Mouse (Mus musculus) spleen, embryonic (tissue): ENCODE data around the gene Terf2ip.

Experiments used
- CTCF ChIA-PET: fragments of 350-600 bp; sonication (Branson Sonifier 250); formaldehyde crosslinking; loops from one replicate; lab custom pipeline; 2022; lab: Charles Lee

Gene Terf2ip

GRCm38 (mm10) chr8:112007669-112008068 is 3.5 kb upstream of the Terf2ip start:
- CTCF ChIA-PET: interaction anchor here (0.6 kb wide), 1 partner anchor 263 kb away, joined by 6 read pairs; no protein-coding TSS in a partner anchor

DNA sequence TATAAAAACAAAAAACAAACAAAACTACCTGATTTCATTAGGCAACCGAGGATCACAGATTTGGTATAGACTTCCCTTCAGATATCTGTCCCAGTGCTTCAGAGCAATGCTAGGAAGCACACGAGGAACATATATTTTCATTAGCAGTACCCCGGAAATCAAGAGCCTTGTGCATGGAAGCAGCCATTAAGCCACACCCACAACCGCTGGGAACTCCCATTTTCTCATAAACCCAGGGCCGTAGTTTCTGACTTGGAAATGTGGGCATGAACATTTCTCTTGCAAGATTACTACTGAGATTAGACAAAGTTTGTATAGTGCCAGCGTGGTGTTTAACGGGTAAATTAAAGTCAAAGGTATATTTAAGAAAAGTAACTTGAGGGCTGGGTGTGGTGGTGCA is 1.6 kb upstream of the Terf2ip start:
- CTCF ChIA-PET: interaction anchor here (0.7 kb wide), 1 partner anchor 60 kb away, joined by 3 read pairs; no protein-coding TSS in a partner anchor

DNA sequence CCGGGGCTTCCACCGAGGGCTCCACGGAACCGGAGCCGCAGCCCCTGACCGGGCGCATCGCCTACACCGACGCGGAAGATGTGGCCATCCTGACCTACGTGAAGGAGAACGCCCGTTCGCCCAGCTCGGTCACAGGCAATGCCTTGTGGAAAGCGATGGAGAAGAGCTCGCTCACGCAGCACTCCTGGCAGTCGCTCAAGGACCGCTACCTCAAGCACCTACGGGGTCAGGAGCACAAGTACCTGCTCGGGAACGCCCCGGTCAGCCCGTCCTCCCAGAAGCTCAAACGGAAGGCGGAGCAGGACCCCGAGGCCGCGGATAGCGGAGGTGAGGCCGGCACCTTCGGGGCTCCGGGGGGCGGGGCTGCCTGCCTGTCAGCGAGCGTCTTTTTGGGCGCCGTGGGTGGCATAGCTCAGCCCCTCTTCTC is 631 bp downstream of the Terf2ip start:
- CTCF ChIA-PET: no interaction called here

GRCm38 (mm10) chr8:112014936-112015335 is 3.7 kb downstream of the Terf2ip start, which contains the start of gene Gm6793:
Gene Gm6793, minus strand, starts transcription at chr8:112015036.
- CTCF ChIA-PET: no interaction called here

DNA sequence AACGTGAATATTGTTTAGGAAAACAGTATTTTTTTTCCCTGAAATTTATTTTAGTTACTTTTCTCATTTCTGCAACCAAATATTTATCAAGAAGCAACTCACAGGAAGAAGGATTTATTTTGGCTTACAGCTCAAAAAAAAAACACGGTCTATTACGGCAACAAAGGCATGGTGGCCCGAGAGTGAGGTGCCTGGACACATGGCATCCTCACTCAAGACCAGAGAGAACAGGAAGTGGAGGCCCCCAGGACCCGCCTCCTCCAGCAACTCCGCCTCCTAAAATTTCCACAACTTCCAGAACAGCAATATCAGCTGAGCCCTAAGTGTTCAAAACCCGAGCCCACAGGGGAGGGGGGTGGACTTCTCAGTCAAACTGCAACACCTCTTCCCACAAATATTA is 18.3 kb downstream of the Terf2ip start:
- CTCF ChIA-PET: interaction anchor here (0.6 kb wide), 1 partner anchor 16 kb away, joined by 4 read pairs; no protein-coding TSS in a partner anchor

GRCm38 (mm10) chr8:112030663-112031062 is 19.5 kb downstream of the Terf2ip start:
- CTCF ChIA-PET: no interaction called here

DNA sequence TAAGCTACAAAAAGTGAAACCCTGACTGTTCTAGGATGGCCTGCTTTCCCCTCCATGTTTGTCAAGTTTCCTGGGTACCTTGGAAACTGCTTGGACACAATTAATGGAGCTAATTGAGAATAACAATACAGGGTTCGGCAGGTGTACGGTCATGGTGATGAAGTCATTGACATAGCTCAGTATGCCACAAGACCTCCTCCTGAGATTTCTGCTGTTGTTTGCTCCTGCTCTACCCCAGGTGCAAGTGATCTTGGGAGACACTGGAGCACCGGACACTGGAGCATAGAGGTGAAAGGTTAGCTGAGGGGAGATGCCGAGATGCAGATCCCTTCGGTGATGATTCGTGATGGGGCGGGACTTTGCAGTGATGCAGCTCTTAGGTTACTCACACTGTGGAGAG is 21.9 kb downstream of the Terf2ip start:
- CTCF ChIA-PET: no interaction called here

DNA sequence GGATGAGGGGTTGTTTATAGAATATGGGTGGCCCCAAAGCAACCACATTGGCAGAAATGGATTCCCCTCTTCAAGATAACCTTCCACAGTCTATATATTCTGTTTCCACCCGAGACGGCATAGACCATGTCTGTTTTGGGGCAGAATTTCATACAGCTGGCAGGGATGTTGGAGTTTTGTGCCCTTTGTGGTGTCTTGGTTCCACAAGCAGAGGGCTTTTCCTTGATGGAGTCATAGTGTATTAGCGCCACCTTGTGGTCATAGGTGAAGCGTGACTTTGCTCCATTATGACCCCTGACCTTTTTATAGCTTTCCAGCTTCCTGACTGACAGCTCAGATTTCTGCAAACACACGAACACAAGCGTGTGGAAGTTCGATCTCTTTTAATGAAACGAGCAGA is 23.4 kb downstream of the Terf2ip start:
- CTCF ChIA-PET: interaction anchor here (0.7 kb wide), 1 partner anchor 210 kb away, joined by 3 read pairs; no protein-coding TSS in a partner anchor

DNA sequence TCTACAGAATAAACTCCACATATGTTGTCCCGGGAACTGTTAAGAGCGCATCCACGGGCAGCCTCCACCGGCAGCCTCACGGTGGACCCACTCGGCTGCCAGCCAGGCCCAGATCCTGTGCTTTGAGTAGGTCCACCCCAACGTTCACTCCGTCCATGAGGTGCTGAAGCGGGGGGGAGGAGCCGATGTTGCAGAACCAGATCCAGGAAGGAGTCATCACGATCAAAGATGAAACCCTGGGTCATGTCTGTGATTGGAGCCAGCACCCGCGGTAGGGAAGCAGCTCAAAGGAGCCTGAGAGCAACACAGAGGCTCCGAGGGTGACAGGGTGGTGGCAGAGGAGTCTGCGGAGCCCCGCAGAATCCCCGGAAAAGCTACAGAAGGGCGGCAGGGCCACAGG is 26.3 kb downstream of the Terf2ip start:
- CTCF ChIA-PET: interaction anchor here (0.6 kb wide), 1 partner anchor 1602 kb away, joined by 3 read pairs; no protein-coding TSS in a partner anchor

DNA sequence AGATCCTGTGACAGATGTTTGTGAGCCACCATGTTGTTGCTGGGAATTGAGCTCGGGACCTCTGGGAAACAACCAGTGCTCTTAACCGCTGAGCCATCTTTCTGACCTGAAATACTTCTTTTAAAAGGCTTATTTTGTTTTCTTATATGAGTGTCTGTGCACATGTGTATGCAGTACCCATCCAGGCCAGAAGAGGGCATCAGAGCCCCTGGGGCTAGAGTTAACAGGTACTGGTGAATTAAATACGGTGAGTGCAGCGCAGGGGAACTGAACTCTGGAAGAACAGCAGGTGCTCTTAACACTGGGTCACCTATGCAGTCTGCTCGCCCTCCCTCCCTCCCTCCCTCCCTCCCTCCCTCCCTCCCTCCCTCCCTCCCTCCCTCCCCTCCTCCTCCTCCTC is 34.0 kb downstream of the Terf2ip start:
- CTCF ChIA-PET: interaction anchor here (0.5 to 0.7 kb wide), 2 partner anchors 118 to 401 kb away, joined by 3 to 7 read pairs; no protein-coding TSS in a partner anchor

- CTCF ChIA-PET: interaction anchor here (0.5 to 0.7 kb wide), 2 partner anchors 179 to 402 kb away, joined by 3 read pairs; no protein-coding TSS in a partner anchor
Observed at GRCm38 (mm10) chr8:112045896-112046295, 34.7 kb downstream of the Terf2ip start.

DNA sequence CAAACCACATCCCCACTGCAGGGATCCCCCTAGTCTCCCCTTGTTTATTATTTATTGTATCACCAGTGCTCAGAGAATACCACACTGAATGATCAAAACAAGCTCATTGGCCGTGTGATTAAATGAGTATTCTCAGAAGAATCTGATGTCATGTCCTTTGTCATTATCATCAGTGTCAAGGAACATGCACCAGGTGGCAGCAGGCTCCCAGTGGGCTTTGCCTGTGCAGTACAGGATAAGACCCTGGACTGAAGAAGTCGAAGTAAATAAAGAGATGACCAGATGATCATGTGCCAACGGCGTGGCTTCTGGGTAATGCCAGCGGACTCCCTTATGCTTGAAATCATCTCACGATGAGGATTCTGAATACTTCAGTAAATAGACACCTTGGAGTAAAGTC is 37.1 kb downstream of the Terf2ip start:
- CTCF ChIA-PET: no interaction called here

DNA sequence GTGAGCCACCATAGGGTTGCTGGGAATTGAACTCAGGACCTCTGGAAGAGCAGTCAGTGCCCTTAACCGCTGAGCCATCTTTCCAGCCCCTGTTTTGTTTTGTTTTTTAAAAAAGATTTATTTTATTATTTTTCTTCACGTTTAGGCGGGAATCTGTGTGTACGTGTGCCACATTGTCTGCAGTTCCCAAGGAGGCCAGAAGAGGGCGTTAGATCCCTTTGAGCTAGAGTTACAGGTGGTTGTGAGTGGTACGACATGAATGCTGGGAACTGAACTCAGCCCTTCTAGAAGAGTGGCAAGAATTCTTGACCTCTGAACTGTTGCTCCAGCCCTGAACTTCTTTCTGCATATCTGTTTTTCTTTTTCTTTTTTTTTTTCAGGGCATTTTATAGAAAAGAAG is 38.8 kb downstream of the Terf2ip start:
- CTCF ChIA-PET: no interaction called here

DNA sequence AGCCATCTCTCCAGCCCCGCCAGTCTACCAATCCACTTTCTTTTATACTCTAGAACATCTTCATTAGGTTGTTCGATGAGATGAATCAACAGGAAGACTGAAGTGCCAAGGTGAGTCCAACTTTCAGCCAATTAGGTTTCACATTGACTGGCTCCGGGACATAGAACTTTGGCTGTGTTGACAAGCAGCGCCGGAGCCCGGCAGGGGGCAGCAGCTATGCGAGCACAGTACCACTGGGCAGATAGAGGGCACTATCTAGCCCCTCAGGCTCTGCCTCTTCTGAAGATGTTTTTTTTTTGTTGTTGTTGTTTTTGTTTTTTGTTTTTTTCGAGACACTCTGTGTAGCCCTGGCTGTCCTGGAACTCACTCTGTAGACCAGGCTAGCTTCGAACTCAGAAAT is 40.3 kb downstream of the Terf2ip start:
- CTCF ChIA-PET: no interaction called here

DNA sequence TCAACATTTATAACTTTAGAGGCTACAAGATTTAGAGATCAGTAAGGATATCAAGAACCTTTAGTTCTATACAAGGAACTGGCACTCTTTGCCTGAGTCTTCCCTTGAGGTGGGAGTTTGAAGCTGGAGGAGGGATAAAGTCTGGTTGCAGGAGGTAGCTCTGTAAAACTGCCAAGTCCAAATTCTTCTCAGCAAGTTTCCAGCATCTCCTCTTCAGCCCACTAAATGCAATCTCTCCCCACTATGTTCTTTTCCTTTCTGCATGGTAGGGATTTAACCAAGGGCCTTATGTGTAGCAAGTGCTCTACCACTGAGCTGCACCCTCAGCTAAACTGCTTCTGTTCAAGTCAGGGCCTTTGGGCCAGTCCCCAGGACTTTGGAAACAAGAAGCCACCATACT is 43.3 kb downstream of the Terf2ip start:
- CTCF ChIA-PET: no interaction called here

GRCm38 (mm10) chr8:112061372-112061771 is 50.2 kb downstream of the Terf2ip start:
- CTCF ChIA-PET: no interaction called here
